Mouse (Mus musculus) embryonic facial prominence, embryonic 13.5 days (tissue): ENCODE data around the gene Sh3pxd2a. TPM values are rescaled to one million over a fixed set of nuclear protein-coding genes. Genes with fewer than 3 reads are reported as not detected.

Experiments used
- ATAC-seq: fragments of 200-750 bp; cut with Nextera tagmentation; 2 replicates; pipeline ENCODE4 v1.8.0; 2017; ENCODE audit warnings: low read depth; ENCODE audit not compliant: insufficient number of reproducible peaks, insufficient read depth, low FRiP score, low TSS enrichment
- H3K27ac ChIP-seq: fragments of 300-500 bp; sonication (generic); 2 replicates; pipeline ENCODE4 v1.5.1; 2015; ENCODE audit warnings: moderate library complexity, mild to moderate bottlenecking, inconsistent platforms
- H3K27me3 ChIP-seq: fragments of 300-500 bp; sonication (generic); 2 replicates; pipeline ENCODE4 v1.6.1; 2015; ENCODE audit warnings: mild to moderate bottlenecking, inconsistent platforms
- H3K36me3 ChIP-seq: fragments of 300-500 bp; sonication (generic); 2 replicates; pipeline ENCODE4 v1.6.1; 2015; ENCODE audit warnings: mild to moderate bottlenecking, inconsistent platforms
- H3K4me1 ChIP-seq: fragments of 300-500 bp; sonication (generic); 2 replicates; pipeline ENCODE4 v1.6.1; 2015; ENCODE audit warnings: inconsistent platforms
- H3K4me2 ChIP-seq: fragments of 300-500 bp; sonication (generic); 2 replicates; pipeline ENCODE4 v1.6.1; 2015; ENCODE audit warnings: moderate library complexity, mild to moderate bottlenecking, inconsistent platforms
- H3K4me3 ChIP-seq: fragments of 300-500 bp; sonication (generic); 2 replicates; pipeline ENCODE4 v1.5.1; 2015; ENCODE audit warnings: mild to moderate bottlenecking, inconsistent platforms
- H3K9ac ChIP-seq: fragments of 300-500 bp; sonication (generic); 2 replicates; pipeline ENCODE4 v1.6.1; 2015; ENCODE audit warnings: mild to moderate bottlenecking, inconsistent platforms
- H3K9me3 ChIP-seq: fragments of 300-500 bp; sonication (generic); 2 replicates; pipeline ENCODE4 v1.6.1; 2016; ENCODE audit warnings: inconsistent platforms
- WGBS: fragments of 180-500 bp; shearing (Covaris S2); methylation state at CpG from one replicate; pipeline ENCODE4 v1.1.7; 2015; ENCODE audit warnings: mixed read lengths; 5-methylcytosine and 5-hydroxymethylcytosine counted together
- polyA plus RNA-seq: library from polyadenylated mRNA; unstranded; fragments of >200 nt; fragmentation: Nextera tagmentation; extraction: Ambion mirVana; gene quantifications from 2 replicates; pipeline ENCODE4 v1.2.1, GENCODE M21; 2015

The Sh3pxd2a gene
- polyA plus RNA-seq, 1 experiment from 2014 or later = 10.0 TPM

- no peaks in the 10 kb centered on the region for H3K9me3 ChIP-seq
- peaks cover 23% of the 10 kb centered on the region for H3K36me3 ChIP-seq
- peak overlapping the region; percentile 30 for H3K4me3 ChIP-seq
- H3K27ac ChIP-seq = peak overlapping the region; percentile 82
- peak overlapping the region; percentile 54 for H3K9ac ChIP-seq
- no peak for ATAC-seq
- peaks cover 31% of the 10 kb centered on the region for H3K4me1 ChIP-seq
- peak overlapping the region; percentile 53 for H3K4me2 ChIP-seq
- 76% methylated on average over 16 of the region's 16 CpGs for WGBS
- H3K27me3 ChIP-seq = no peaks in the 10 kb centered on the region
These were observed 104.2 kb downstream of the Sh3pxd2a start for GRCm38 (mm10) chr19:47360017-47360416.

- peak overlapping the region; percentile 54 for H3K9ac ChIP-seq
- peak overlapping the region; percentile 82 for H3K27ac ChIP-seq
- 23% methylated on average over 15 of the region's 15 CpGs for whole genome bisulfite sequencing
- H3K27me3 ChIP-seq = no peaks in the 10 kb centered on the region
- H3K4me1 ChIP-seq = peaks cover 31% of the 10 kb centered on the region
- peak overlapping the region; percentile 53 for H3K4me2 ChIP-seq
- ATAC-seq = no peak
- H3K36me3 ChIP-seq = peaks cover 21% of the 10 kb centered on the region
- H3K9me3 ChIP-seq = no peaks in the 10 kb centered on the region
- H3K4me3 ChIP-seq = peak overlapping the region; percentile 30
These were observed 104.9 kb downstream of the Sh3pxd2a start for GRCm38 (mm10) chr19:47359166-47359931.

- H3K27me3 ChIP-seq = no peaks in the 10 kb centered on the region
- peaks cover 18% of the 10 kb centered on the region for H3K4me1 ChIP-seq
- H3K9me3 ChIP-seq = no peaks in the 10 kb centered on the region
- H3K4me3 ChIP-seq = no peak overlapping the region
- no peak overlapping the region for H3K4me2 ChIP-seq
- no peak overlapping the region for H3K9ac ChIP-seq
- ATAC-seq = no peak
- 64% methylated on average over 3 of the region's 3 CpGs for WGBS
- no peak overlapping the region for H3K27ac ChIP-seq
- H3K36me3 ChIP-seq = peaks cover 14% of the 10 kb centered on the region; the same call in 1 of the 2 replicates
These were observed 106.9 kb downstream of the Sh3pxd2a start for GRCm38 (mm10) chr19:47357297-47357696.

- Histone ChIP-seq H3K9me3 (no peaks in the 10 kb centered on the region), H3K9ac (no peak overlapping the region), H3K4me2 (no peak overlapping the region), H3K36me3 (peaks cover 9% of the 10 kb centered on the region; the same call in 1 of the 2 replicates), H3K4me1 (peaks cover 18% of the 10 kb centered on the region), H3K27ac (no peak overlapping the region), H3K27me3 (no peaks in the 10 kb centered on the region), H3K4me3 (no peak overlapping the region)
- WGBS = 7% methylated on average over 4 of the region's 6 CpGs
- no peak for ATAC-seq
These were observed 107.9 kb downstream of the Sh3pxd2a start for GRCm38 (mm10) chr19:47356188-47356857.

GRCm38 (mm10) chr19:47354456-47354855, 109.7 kb downstream of the Sh3pxd2a start:
- peaks cover 9% of the 10 kb centered on the region; the same call in 1 of the 2 replicates for H3K36me3 ChIP-seq
- H3K4me1 ChIP-seq = peaks cover 8% of the 10 kb centered on the region
- H3K9ac ChIP-seq = no peak overlapping the region
- ATAC-seq = no peak
- no peak overlapping the region for H3K4me3 ChIP-seq
- WGBS = 81% methylated on average over 8 of the region's 8 CpGs
- no peak overlapping the region for H3K27ac ChIP-seq
- H3K27me3 ChIP-seq = no peaks in the 10 kb centered on the region
- H3K9me3 ChIP-seq = no peaks in the 10 kb centered on the region
- no peak overlapping the region for H3K4me2 ChIP-seq

- H3K9ac ChIP-seq = no peak overlapping the region
- H3K27me3 ChIP-seq = peaks cover 12% of the 10 kb centered on the region
- peaks cover 10% of the 10 kb centered on the region; the same call in 1 of the 2 replicates for H3K4me1 ChIP-seq
- H3K27ac ChIP-seq = no peak overlapping the region
- WGBS = 71% methylated on average over 8 of the region's 8 CpGs
- no peak overlapping the region for H3K4me2 ChIP-seq
- no peak for ATAC-seq
- no peaks in the 10 kb centered on the region for H3K9me3 ChIP-seq
- no peak overlapping the region for H3K4me3 ChIP-seq
- peaks cover 6% of the 10 kb centered on the region; the same call in 1 of the 2 replicates for H3K36me3 ChIP-seq
These were observed 115.2 kb downstream of the Sh3pxd2a start for GRCm38 (mm10) chr19:47349043-47349442.

GRCm38 (mm10) chr19:47348395-47349016, 115.7 kb downstream of the Sh3pxd2a start:
- Histone ChIP-seq H3K27me3 (peaks cover 17% of the 10 kb centered on the region), H3K4me3 (no peak overlapping the region), H3K4me2 (no peak overlapping the region), H3K4me1 (peaks cover 16% of the 10 kb centered on the region), H3K9me3 (no peaks in the 10 kb centered on the region), H3K27ac (no peak overlapping the region), H3K9ac (no peak overlapping the region), H3K36me3 (peaks cover 1% of the 10 kb centered on the region; the same call in 1 of the 2 replicates)
- WGBS = 79% methylated on average over 14 of the region's 14 CpGs
- no peak for ATAC-seq

- H3K27ac ChIP-seq = no peak overlapping the region
- no peaks in the 10 kb centered on the region for H3K9me3 ChIP-seq
- peaks cover 29% of the 10 kb centered on the region for H3K4me1 ChIP-seq
- ATAC-seq = no peak
- H3K36me3 ChIP-seq = no peaks in the 10 kb centered on the region
- no peak overlapping the region for H3K4me3 ChIP-seq
- H3K27me3 ChIP-seq = peaks cover 31% of the 10 kb centered on the region
- 66% methylated on average over 7 of the region's 7 CpGs for WGBS
- peak overlapping the region; percentile 16; the same call in 1 of the 2 replicates for H3K9ac ChIP-seq
- no peak overlapping the region for H3K4me2 ChIP-seq
These were observed 117.1 kb downstream of the Sh3pxd2a start for GRCm38 (mm10) chr19:47347021-47347643.

GRCm38 (mm10) chr19:47346606-47347005, 117.6 kb downstream of the Sh3pxd2a start:
- peaks cover 35% of the 10 kb centered on the region for H3K27me3 ChIP-seq
- no peak overlapping the region for H3K27ac ChIP-seq
- no peak overlapping the region for H3K4me3 ChIP-seq
- no peaks in the 10 kb centered on the region for H3K36me3 ChIP-seq
- peaks cover 30% of the 10 kb centered on the region for H3K4me1 ChIP-seq
- H3K9ac ChIP-seq = no peak overlapping the region
- 61% methylated on average over 8 of the region's 8 CpGs for WGBS
- H3K4me2 ChIP-seq = no peak overlapping the region
- ATAC-seq = no peak
- H3K9me3 ChIP-seq = no peaks in the 10 kb centered on the region

GRCm38 (mm10) chr19:47345851-47346568, 118.2 kb downstream of the Sh3pxd2a start:
- no peak overlapping the region for H3K4me2 ChIP-seq
- H3K27ac ChIP-seq = no peak overlapping the region
- peaks cover 35% of the 10 kb centered on the region for H3K27me3 ChIP-seq
- H3K9me3 ChIP-seq = no peaks in the 10 kb centered on the region
- H3K36me3 ChIP-seq = no peaks in the 10 kb centered on the region
- peaks cover 30% of the 10 kb centered on the region for H3K4me1 ChIP-seq
- ATAC-seq = no peak
- no peak overlapping the region for H3K4me3 ChIP-seq
- H3K9ac ChIP-seq = no peak overlapping the region
- WGBS = 64% methylated on average over 6 of the region's 6 CpGs

GRCm38 (mm10) chr19:47343422-47343821, 120.8 kb downstream of the Sh3pxd2a start:
- peaks cover 37% of the 10 kb centered on the region for H3K4me1 ChIP-seq
- peak overlapping the region; percentile 79 for H3K4me2 ChIP-seq
- peak overlapping the region; percentile 66 for H3K9ac ChIP-seq
- WGBS = under 1% methylated on average over 39 of the region's 39 CpGs
- H3K27me3 ChIP-seq = peaks cover 35% of the 10 kb centered on the region
- 0 out of 2 replicates have a peak, but pooled peaks have one; percentile 7 for ATAC-seq
- no peak overlapping the region for H3K27ac ChIP-seq
- H3K4me3 ChIP-seq = peak overlapping the region; percentile 42
- no peaks in the 10 kb centered on the region for H3K36me3 ChIP-seq
- no peaks in the 10 kb centered on the region for H3K9me3 ChIP-seq
